Mouse (Mus musculus) C2C12 (cell line): ENCODE measurements around the gene Ubac2. TPM values are rescaled to one million over a fixed set of nuclear protein-coding genes. Genes with fewer than 3 reads are reported as not detected.

Source experiments
- H3K27me3 ChIP-seq: one replicate; pipeline ENCODE4 v1.6.1; 2011; ENCODE audit not compliant: control insufficient read depth, insufficient read depth, insufficient read length
- H3K36me3 ChIP-seq: one replicate; pipeline ENCODE4 v1.6.1; 2011; ENCODE audit not compliant: control insufficient read depth, insufficient read depth
- H3K4me3 ChIP-seq: one replicate; pipeline ENCODE4 v1.5.1; 2011; ENCODE audit warnings: mild to moderate bottlenecking, control low read depth; ENCODE audit not compliant: poor library complexity, insufficient read depth, severe bottlenecking
- H3K79me2 ChIP-seq: one replicate; pipeline ENCODE4 v1.6.1; 2011; ENCODE audit not compliant: control insufficient read depth, insufficient read depth
- H3K79me3 ChIP-seq: one replicate; pipeline ENCODE4 v1.6.1; 2011; ENCODE audit warnings: low read depth, control low read depth
- H3ac ChIP-seq: one replicate; pipeline ENCODE3; 2011; ENCODE audit warnings: low read depth; ENCODE audit not compliant: control insufficient read depth, insufficient read length
- CEBPB ChIP-seq: IDR thresholded peaks from one replicate; pipeline ENCODE4 v1.6.1; 2011; ENCODE audit warnings: low read depth, mild to moderate bottlenecking, control low read depth, moderate library complexity
- CTCF ChIP-seq: IDR thresholded peaks from one replicate; pipeline ENCODE4 v1.5.1; 2011; ENCODE audit not compliant: control insufficient read depth, insufficient read depth, insufficient read length
- FOSL1 ChIP-seq: IDR thresholded peaks from one replicate; pipeline ENCODE4 v1.8.0; 2011; ENCODE audit warnings: mild to moderate bottlenecking, low read length; ENCODE audit not compliant: poor library complexity, insufficient read depth, severe bottlenecking
- MAX ChIP-seq: IDR thresholded peaks from one replicate; pipeline ENCODE4 v1.6.1; 2011; ENCODE audit warnings: mild to moderate bottlenecking, control low read depth
- MYOD1 ChIP-seq: IDR thresholded peaks from one replicate; pipeline ENCODE4 v1.6.1; 2011; ENCODE audit warnings: low read depth; ENCODE audit not compliant: control insufficient read depth, insufficient read length
- MYOG ChIP-seq: IDR thresholded peaks from one replicate; pipeline ENCODE4 v1.6.1; 2011; ENCODE audit not compliant: control insufficient read depth, insufficient read length; ENCODE audit errors: extremely low read depth
- USF1 ChIP-seq: IDR thresholded peaks from one replicate; pipeline ENCODE4 v1.6.1; 2011; ENCODE audit warnings: low read depth, mild to moderate bottlenecking, control low read depth, moderate library complexity
- polyA plus RNA-seq: library from polyadenylated mRNA; unstranded; fragments of >200 nt; fragmentation: generic; extraction: Trizol; gene quantifications from one replicate; pipeline ENCODE4 v1.2.1, GENCODE M21; 2012; ENCODE audit warnings: missing spikeins

Ubac2 gene
- polyA plus RNA-seq, 1 experiment, result 37.8 TPM

DNA sequence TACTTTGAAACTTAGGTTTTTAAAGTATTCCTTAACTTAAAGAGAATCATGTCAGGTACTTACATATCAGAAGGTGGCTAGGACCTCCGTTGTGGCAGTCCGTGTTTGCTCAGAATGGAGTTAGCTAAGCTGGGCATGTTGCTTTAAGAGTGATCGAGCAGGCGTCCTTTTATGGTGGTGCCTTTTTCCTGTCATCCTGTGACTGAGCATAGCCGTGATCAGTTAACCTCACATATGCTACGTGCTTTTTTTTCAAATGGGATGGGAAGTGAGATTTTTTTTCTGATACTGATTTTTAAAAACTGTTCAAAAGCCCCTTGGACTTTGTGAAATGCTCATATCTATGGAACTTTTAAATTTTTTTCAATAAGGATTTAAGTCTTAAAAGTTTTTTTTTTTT is 86.6 kb downstream of the Ubac2 start, which contains the start of gene Gpr183:
Gene Gpr183 (minus strand): TSS at position 206 of the 400 bp plus-strand sequence.
- no peak for TF ChIP-seq MAX
- no peak for TF ChIP-seq MYOG
- TF ChIP-seq FOSL1, result no peak
- TF ChIP-seq MYOD1, result no peak
- no peak for TF ChIP-seq CTCF
- TF ChIP-seq CEBPB, result no peak
- TF ChIP-seq USF1, result no peak
- H3K36me3 ChIP-seq, result no peaks in the 10 kb centered on the region
- H3K4me3 ChIP-seq, result no peak within 1 kb of the TSS
- H3K27me3 ChIP-seq, result no peaks in the 10 kb centered on the region
- H3K79me2 ChIP-seq, result no peaks in the 10 kb centered on the region
- no peaks in the 10 kb centered on the region for H3K79me3 ChIP-seq
- no peak within 1 kb of the TSS for H3ac ChIP-seq

DNA sequence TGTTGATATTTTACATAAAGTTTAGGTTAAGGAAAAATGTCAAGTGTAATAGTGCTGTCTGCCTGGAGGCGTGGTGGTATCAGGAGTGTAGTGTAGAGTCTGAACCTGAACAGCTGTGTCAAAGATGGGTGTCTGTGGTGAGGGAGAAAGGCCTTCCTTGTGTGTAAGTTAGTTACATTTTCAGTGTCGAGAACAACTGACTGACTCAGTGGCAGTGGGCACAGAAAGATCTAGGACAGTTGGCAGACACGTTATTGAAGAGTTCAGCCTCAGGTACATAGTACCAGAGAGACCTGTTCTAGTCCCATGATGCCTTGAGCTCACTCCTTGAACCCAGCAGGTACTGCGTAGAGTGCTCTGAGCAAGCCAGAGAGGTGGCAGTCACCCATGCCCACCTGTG is 87.0 kb downstream of the Ubac2 start:
- TF ChIP-seq USF1 (no peak), MAX (no peak), FOSL1 (no peak), CEBPB (no peak), MYOD1 (no peak), CTCF (no peak), MYOG (no peak)
- H3K79me3 ChIP-seq, result no peaks in the 10 kb centered on the region
- H3K36me3 ChIP-seq, result no peaks in the 10 kb centered on the region
- H3K27me3 ChIP-seq, result no peaks in the 10 kb centered on the region
- H3ac ChIP-seq, result no peak overlapping the region
- no peaks in the 10 kb centered on the region for H3K79me2 ChIP-seq
- no peak overlapping the region for H3K4me3 ChIP-seq

DNA sequence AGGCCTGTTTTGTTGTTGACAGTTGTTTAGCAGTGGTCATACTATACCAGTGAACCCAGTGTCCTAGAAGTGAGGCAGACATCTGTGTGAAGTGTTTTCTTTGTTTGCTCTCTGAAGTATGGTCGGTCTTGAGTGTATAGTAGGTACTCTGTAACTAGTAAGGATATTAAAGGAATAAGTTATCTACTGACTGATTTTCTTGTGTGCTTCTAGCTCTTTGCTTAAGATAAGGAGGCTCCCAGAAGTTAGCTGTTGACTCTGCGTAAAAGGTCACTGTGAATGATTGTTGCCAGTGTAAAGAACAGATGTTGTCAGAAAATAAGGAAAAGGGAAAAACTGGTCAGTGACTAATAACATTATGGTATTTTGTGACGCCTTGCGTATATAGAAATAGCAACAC is 88.7 kb downstream of the Ubac2 start:
- TF ChIP-seq CTCF (no peak), USF1 (no peak), MYOD1 (no peak), MYOG (no peak), FOSL1 (no peak), CEBPB (no peak)
- Histone ChIP-seq H3ac (no peak overlapping the region), H3K4me3 (no peak overlapping the region), H3K79me2 (no peaks in the 10 kb centered on the region), H3K79me3 (no peaks in the 10 kb centered on the region), H3K36me3 (no peaks in the 10 kb centered on the region), H3K27me3 (no peaks in the 10 kb centered on the region)

DNA sequence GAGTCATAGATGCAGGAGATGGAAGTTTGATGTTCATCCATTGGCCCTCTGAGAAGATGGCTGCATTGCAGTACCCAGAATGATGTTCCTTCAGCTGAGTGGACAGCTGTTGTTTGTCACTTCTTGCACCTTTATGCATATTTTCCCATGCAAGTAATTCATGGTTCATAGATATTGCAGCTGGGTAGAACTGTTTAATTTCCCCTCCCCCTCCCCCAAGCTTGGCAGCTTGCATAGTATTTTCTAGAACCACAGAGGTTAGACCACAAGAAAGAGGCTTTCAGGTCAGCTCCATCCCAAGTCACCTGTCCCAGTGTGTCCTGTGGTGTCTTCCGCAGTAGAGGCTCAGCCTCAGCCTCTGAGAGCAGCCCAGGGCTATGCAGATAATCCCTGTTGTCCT is 92.0 kb downstream of the Ubac2 start:
- Histone ChIP-seq H3K36me3 (no peaks in the 10 kb centered on the region), H3K79me2 (no peaks in the 10 kb centered on the region), H3K4me3 (no peak overlapping the region), H3ac (no peak overlapping the region), H3K79me3 (no peaks in the 10 kb centered on the region), H3K27me3 (no peaks in the 10 kb centered on the region)
- TF ChIP-seq CEBPB, result no peak

DNA sequence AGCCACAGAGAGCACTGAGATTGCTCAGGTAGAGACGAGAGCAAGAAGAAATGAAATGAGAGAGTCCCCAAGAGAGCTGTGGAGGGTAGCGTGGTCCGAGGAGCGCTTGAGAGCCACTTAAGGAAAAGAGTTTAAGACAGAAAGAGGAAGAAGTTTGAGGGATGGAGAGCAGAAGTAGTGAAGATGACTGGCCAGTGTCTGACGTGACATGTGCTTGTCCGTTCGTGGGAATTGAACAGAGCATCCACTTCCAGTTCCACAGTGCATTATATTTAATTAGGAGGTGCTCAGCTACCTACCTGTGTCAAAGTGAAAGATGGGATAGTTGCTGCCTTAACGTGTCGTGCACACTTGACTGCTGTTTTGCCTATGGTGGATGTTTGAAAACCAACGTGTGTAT is 94.7 kb downstream of the Ubac2 start:
- Histone ChIP-seq H3K79me3 (no peaks in the 10 kb centered on the region), H3K79me2 (no peaks in the 10 kb centered on the region), H3ac (no peak overlapping the region), H3K27me3 (no peaks in the 10 kb centered on the region), H3K36me3 (no peaks in the 10 kb centered on the region), H3K4me3 (no peak overlapping the region)
- TF ChIP-seq FOSL1, result no peak
- TF ChIP-seq MAX, result no peak
- TF ChIP-seq MYOD1, result no peak

DNA sequence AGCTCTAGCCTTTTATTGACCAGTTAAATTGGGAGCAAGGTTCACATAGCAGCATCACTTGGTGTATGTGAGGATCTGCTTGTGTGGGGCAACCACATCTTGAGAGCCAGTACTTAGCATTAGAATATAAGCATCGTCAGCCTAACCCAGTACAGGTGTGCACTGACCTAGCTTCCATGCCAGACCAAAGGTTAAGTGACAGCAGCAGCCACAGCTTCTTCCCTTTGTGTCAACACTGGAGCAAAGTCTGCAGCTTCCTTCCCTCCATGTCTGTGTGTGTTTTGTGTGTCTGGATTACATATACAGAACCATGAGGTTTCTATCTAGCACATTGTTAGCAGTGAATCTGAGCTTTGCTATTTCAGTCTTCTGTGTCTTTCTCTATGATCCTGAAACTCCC is 103.1 kb downstream of the Ubac2 start:
- no peaks in the 10 kb centered on the region for H3K27me3 ChIP-seq
- no peaks in the 10 kb centered on the region for H3K79me3 ChIP-seq
- H3ac ChIP-seq, result no peak overlapping the region
- no peak overlapping the region for H3K4me3 ChIP-seq
- H3K36me3 ChIP-seq, result no peaks in the 10 kb centered on the region
- H3K79me2 ChIP-seq, result no peaks in the 10 kb centered on the region
- TF ChIP-seq USF1 (no peak), CEBPB (no peak), MAX (no peak), CTCF (no peak), MYOD1 (no peak), MYOG (no peak), FOSL1 (no peak)
